In genomic region chr2:72479818-72480217, GRCm38 (mm10) we compare ENCODE assay signal across 20 mouse cellular contexts. TPM values are rescaled to one million over a fixed set of nuclear protein-coding genes. Genes with fewer than 3 reads are reported as not detected.
A peak's percentile ranks its signal among the peaks of the same experiment; 100 is the strongest.
DNase-seq lines count a peak whose midpoint lies in the region; ATAC-seq and TF ChIP-seq lines count a peak whose summit lies in the region.
"Had no signal": no experiment of that assay in that cellular context is flagged by ENCODE, and none has a peak within 500 bp of the region (broad histone marks: within the 10 kb centered on the region; RNA-seq: fewer than 3 reads in every experiment).

No protein-coding gene starts in this region.

- peak overlapping the region; percentile 35; the same call in 1 of the 2 replicates for H3K9ac ChIP-seq in ES-E14 (ENCODE audit: insufficient read depth, low read depth, low read length, poor library complexity, severe bottlenecking)
- H3K9ac ChIP-seq in forebrain, embryonic 14.5 days (ENCODE audit: low read length): peak overlapping the region; percentile 55; the same call in 1 of the 2 replicates
- H3K9ac ChIP-seq: embryonic facial prominence, embryonic 15.5 days; hindbrain, embryonic 14.5 days; intestine, embryonic 15.5 days; limb, embryonic 12.5 days; midbrain, embryonic 15.5 days had no signal

- WGBS in heart, embryonic 10.5 days: 91% methylated on average over 9 of the region's 9 CpGs
- 70% methylated on average over 9 of the region's 9 CpGs for WGBS in forebrain, embryonic 14.5 days

- H3K4me1 ChIP-seq in heart, embryonic 10.5 days: peaks cover 26% of the 10 kb centered on the region
- H3K4me1 ChIP-seq in ES-E14 (ENCODE audit: control insufficient read depth in 2 of 2, insufficient read depth in 2 of 2, low read length in 2 of 2, poor library complexity in 1 of 2): peaks cover 9% of the 10 kb centered on the region in 2 experiments
- H3K4me1 ChIP-seq in forebrain, embryonic 14.5 days (ENCODE audit: control insufficient read depth, insufficient read depth, low read length): peaks cover 29% of the 10 kb centered on the region

- peak overlapping the region; percentile 78 for H3K4me2 ChIP-seq in forebrain, embryonic 14.5 days (ENCODE audit: low read length)
- H3K4me2 ChIP-seq: embryonic facial prominence, embryonic 15.5 days; heart, embryonic 11.5 days; hindbrain, embryonic 14.5 days; midbrain, embryonic 15.5 days had no signal

- peaks cover 62% of the 10 kb centered on the region for H3K36me3 ChIP-seq in heart, embryonic 10.5 days
- H3K36me3 ChIP-seq in ES-E14 (ENCODE audit: control insufficient read depth, insufficient read depth, low read length, poor library complexity, severe bottlenecking): peaks cover 49% of the 10 kb centered on the region
- H3K36me3 ChIP-seq in forebrain, embryonic 14.5 days (ENCODE audit: control insufficient read depth, insufficient read depth, low read length): peaks cover 53% of the 10 kb centered on the region
- H3K36me3 ChIP-seq: midbrain, embryonic 15.5 days had no signal

- ATAC-seq in forebrain, embryonic 14.5 days: no peak
- 0 out of 2 replicates have a peak, but pooled peaks have one; percentile 17 for ATAC-seq in megakaryocyte progenitor cell, adult 5-6 weeks (replicated peaks; ENCODE audit: poor library complexity)
- ATAC-seq: intestine, embryonic 15.5 days; midbrain, embryonic 15.5 days had no signal

- in situ Hi-C loops in ES-E14 (cut with MboI; ENCODE audit: low sequenced_read_pairs in 2 of 2, unreplicated experiment in 2 of 2): no loop called here

- H3K4me3 ChIP-seq in heart, embryonic 10.5 days: no peak overlapping the region
- peak overlapping the region in 1 of 2 experiments; percentile 24; a peak in 1 of 4 replicates for H3K4me3 ChIP-seq in ES-E14 (ENCODE audit: insufficient read depth in 1 of 2, low read depth in 1 of 2, low read length in 2 of 2, poor library complexity in 1 of 2, severe bottlenecking in 1 of 2)
- no peak overlapping the region for H3K4me3 ChIP-seq in forebrain, embryonic 14.5 days (ENCODE audit: low read depth, low read length)
- H3K4me3 ChIP-seq: embryonic facial prominence, embryonic 15.5 days; intestine, embryonic 15.5 days; layer of hippocampus, adult 2 months; limb, embryonic 12.5 days; midbrain, embryonic 15.5 days had no signal

- no peaks in the 10 kb centered on the region for H3K9me3 ChIP-seq in heart, embryonic 10.5 days
- H3K9me3 ChIP-seq in ES-E14 (ENCODE audit: control insufficient read depth, insufficient read depth, low read depth, low read length): no peaks in the 10 kb centered on the region
- no peaks in the 10 kb centered on the region for H3K9me3 ChIP-seq in forebrain, embryonic 14.5 days (replicated peaks; ENCODE audit: control insufficient read depth, low read length)
- H3K9me3 ChIP-seq: embryonic facial prominence, embryonic 15.5 days; intestine, embryonic 15.5 days; limb, embryonic 12.5 days; midbrain, embryonic 15.5 days had no signal

- H3K27ac ChIP-seq in heart, embryonic 10.5 days: no peak overlapping the region
- H3K27ac ChIP-seq in ES-E14 (ENCODE audit: insufficient read depth, low read depth, low read length, poor library complexity, severe bottlenecking): peak overlapping the region; percentile 19; the same call in 1 of the 2 replicates
- H3K27ac ChIP-seq in forebrain, embryonic 14.5 days (ENCODE audit: low read depth, low read length): no peak overlapping the region
- H3K27ac ChIP-seq: embryonic facial prominence, embryonic 15.5 days; hindbrain, embryonic 14.5 days; intestine, embryonic 15.5 days; kidney, postnatal 0 days; layer of hippocampus, adult 2 months; limb, embryonic 12.5 days; midbrain, embryonic 15.5 days had no signal

- H3K27me3 ChIP-seq in heart, embryonic 10.5 days (ENCODE audit: insufficient read depth, poor library complexity, severe bottlenecking): no peaks in the 10 kb centered on the region
- H3K27me3 ChIP-seq in forebrain, embryonic 14.5 days (replicated peaks; ENCODE audit: control insufficient read depth, insufficient read depth, low read length): no peaks in the 10 kb centered on the region
- H3K27me3 ChIP-seq: CH12.LX; embryonic facial prominence, embryonic 15.5 days; intestine, embryonic 15.5 days; limb, embryonic 12.5 days had no signal

- peak; percentile 86 for DNase-seq in heart, adult 11 months
- no peak for DNase-seq in heart, embryonic 10.5 days (ENCODE audit: low spot score)
- no peak for DNase-seq in ES-E14 (ENCODE audit: low read depth, low spot score)
- no peak for DNase-seq in forebrain, embryonic 14.5 days (ENCODE audit: low spot score)
- no peak for DNase-seq in embryo, embryonic 9.5 days (ENCODE audit: extremely low spot score)
- DNase-seq in adrenal gland, postnatal 14 days: no peak
- DNase-seq: cerebellum, postnatal 10 days; gastrocnemius, postnatal 25 days; heart, postnatal 14 days; right cerebral cortex, adult 18-20 months had no signal

TF ChIP-seq in ES-E14, 5 proteins besides CTCF, POLR2A, EP300 and RAD21:
- TF ChIP-seq HCFC1 (IDR thresholded peaks at IDR 0.05; ENCODE audit: borderline replicate concordance, insufficient read depth, low read length): no peak
- no peak for TF ChIP-seq MAFK (IDR thresholded peaks at IDR 0.05; ENCODE audit: insufficient read depth, low read depth, low read length)
- TF ChIP-seq ZNF384 (IDR thresholded peaks at IDR 0.05; ENCODE audit: low read depth, low read length): no peak
- TF ChIP-seq CHD2 (IDR thresholded peaks at IDR 0.05; ENCODE audit: low read depth, low read length): no peak
- no peak for TF ChIP-seq ZC3H11A (IDR thresholded peaks at IDR 0.05; ENCODE audit: borderline replicate concordance, low read depth, low read length)

RNA-seq across cellular contexts. Expression of gene Cdca7, which starts 3.9 kb away (rescaled TPM):
- polyA plus RNA-seq in heart, embryonic 10.5 days (2016; fragmentation: Nextera tagmentation; extraction: Ambion mirVana): 72.0 and 119 TPM in 2 replicates
- total RNA-seq in ES-E14 (2012; rRNA removed): 94.1 and 107 TPM in 2 replicates
- polyA plus RNA-seq in forebrain, embryonic 14.5 days (2014; fragmentation: Nextera tagmentation; extraction: Ambion mirVana): 113 and 116 TPM in 2 replicates
- 155 and 165 TPM in 2 replicates for total RNA-seq in megakaryocyte progenitor cell, adult 5-6 weeks (2015)
- total RNA-seq in megakaryocyte progenitor cell, adult 5-6 weeks (2017): 221 and 252 TPM in 2 replicates
- total RNA-seq in adrenal gland, postnatal 14 days (2021): 10.9 and 15.0 TPM in 2 replicates
